ENCODE assay signal across 10 mouse cellular contexts in genomic region chr13:41642851-41643250, GRCm38 (mm10). TPM values are rescaled to one million over a fixed set of nuclear protein-coding genes. Genes with fewer than 3 reads are reported as not detected.
DNase-seq lines count a peak whose midpoint lies in the region; ATAC-seq and TF ChIP-seq lines count a peak whose summit lies in the region.
"Had no signal": no experiment of that assay in that cellular context is flagged by ENCODE, and none has a peak within 500 bp of the region (broad histone marks: within the 10 kb centered on the region; RNA-seq: fewer than 3 reads in every experiment).

No protein-coding gene starts in this region.

- 27% methylated on average over 6 of the region's 6 CpGs for WGBS in midbrain, embryonic 16.5 days

- H3K27ac ChIP-seq in midbrain, embryonic 16.5 days (ENCODE audit: low read length) = no peak overlapping the region
- H3K27ac ChIP-seq: embryonic facial prominence, embryonic 12.5 days; macrophage had no signal

- ATAC-seq in midbrain, embryonic 16.5 days = 0 out of 2 replicates have a peak, but pooled peaks have one; percentile 21

- intact Hi-C loops in heart, postnatal 25 days (cut with DNase I) = loop anchor here (2.0 to 10.0 kb wide), 4 partner anchors 66 to 944 kb away; partner anchors contain the start of genes Edn1 and Hivep1

- no peak overlapping the region for H3K9ac ChIP-seq in midbrain, embryonic 16.5 days (ENCODE audit: low read depth, low read length)
- H3K9ac ChIP-seq: embryonic facial prominence, embryonic 12.5 days had no signal

- H3K36me3 ChIP-seq in midbrain, embryonic 16.5 days (ENCODE audit: control insufficient read depth, insufficient read depth, low read length) = no peaks in the 10 kb centered on the region
- H3K36me3 ChIP-seq: embryonic facial prominence, embryonic 12.5 days had no signal

- peak; percentile 69; the same call in 1 of the 2 replicates for TF ChIP-seq CTCF in brain, embryonic 14.5 days (IDR thresholded peaks at IDR 0.05; ENCODE audit: borderline replicate concordance, extremely low read depth, insufficient read depth, insufficient read length)

- H3K4me3 ChIP-seq in midbrain, embryonic 16.5 days (ENCODE audit: low read depth, low read length) = no peak overlapping the region
- H3K4me3 ChIP-seq: embryonic facial prominence, embryonic 12.5 days had no signal

- no peaks in the 10 kb centered on the region for H3K9me3 ChIP-seq in midbrain, embryonic 16.5 days (replicated peaks; ENCODE audit: control insufficient read depth, low read length, poor library complexity, severe bottlenecking)
- H3K9me3 ChIP-seq: embryonic facial prominence, embryonic 12.5 days had no signal

- H3K27me3 ChIP-seq in midbrain, embryonic 16.5 days (ENCODE audit: control insufficient read depth, insufficient read depth, low read depth, low read length) = no peaks in the 10 kb centered on the region
- H3K27me3 ChIP-seq: embryonic facial prominence, embryonic 12.5 days had no signal

- no peaks in the 10 kb centered on the region; the same call in 1 of the 2 replicates for H3K4me1 ChIP-seq in midbrain, embryonic 16.5 days (ENCODE audit: control insufficient read depth, insufficient read depth, low read length)

- no peak overlapping the region for H3K4me2 ChIP-seq in midbrain, embryonic 16.5 days (ENCODE audit: low read length)
- H3K4me2 ChIP-seq: embryonic facial prominence, embryonic 12.5 days had no signal

- TF ChIP-seq POLR2A in brain, embryonic 14.5 days (IDR thresholded peaks at IDR 0.05; ENCODE audit: borderline replicate concordance, extremely low read depth, insufficient read depth, insufficient read length, poor library complexity, severe bottlenecking) = no peak

- peak; percentile 48 for DNase-seq in ovary, postnatal 10 days (ENCODE audit: low spot score)
- no peak for DNase-seq in ovary, adult 18-20 months (ENCODE audit: low spot score)
- DNase-seq in brain, embryonic 14.5 days (ENCODE audit: low read depth) = peak; percentile 75
- peak; percentile 40 for DNase-seq in fibroblast of lung, adult 2 months (ENCODE audit: low read depth)
- DNase-seq in heart, postnatal 25 days (ENCODE audit: low spot score) = peak; percentile 13
- peak; percentile 39 for DNase-seq in left cerebral cortex, adult 11 months (ENCODE audit: low spot score)
- peak; percentile 63 for DNase-seq in urinary bladder, postnatal 36 days (ENCODE audit: low spot score in 2 of 2)

RNA-seq across cellular contexts. Expression of gene Tmem170b, which starts 37.1 kb away (rescaled TPM):
- 10.8 and 20.4 TPM in 2 replicates for polyA plus RNA-seq in brain, embryonic 14.5 days (2012; rRNA removed)
- 10 to 100 TPM; 20.4 to 21.5 TPM for total RNA-seq in heart, postnatal 25 days (2021)
- 52.2 and 56.4 TPM in 2 replicates for polyA plus RNA-seq in midbrain, embryonic 16.5 days (2015; fragmentation: Nextera tagmentation; extraction: Ambion mirVana)
